Mouse (Mus musculus): ENCODE data around the gene Ccl1. TPM values are rescaled to one million over a fixed set of nuclear protein-coding genes. Genes with fewer than 3 reads are reported as not detected.
A peak's percentile ranks its signal among the peaks of the same experiment; 100 is the strongest.

The Ccl1 gene
- total and polyA plus RNA-seq, 2 experiments from 2014 or later = 1.3 TPM; not detected in 1

DNA sequence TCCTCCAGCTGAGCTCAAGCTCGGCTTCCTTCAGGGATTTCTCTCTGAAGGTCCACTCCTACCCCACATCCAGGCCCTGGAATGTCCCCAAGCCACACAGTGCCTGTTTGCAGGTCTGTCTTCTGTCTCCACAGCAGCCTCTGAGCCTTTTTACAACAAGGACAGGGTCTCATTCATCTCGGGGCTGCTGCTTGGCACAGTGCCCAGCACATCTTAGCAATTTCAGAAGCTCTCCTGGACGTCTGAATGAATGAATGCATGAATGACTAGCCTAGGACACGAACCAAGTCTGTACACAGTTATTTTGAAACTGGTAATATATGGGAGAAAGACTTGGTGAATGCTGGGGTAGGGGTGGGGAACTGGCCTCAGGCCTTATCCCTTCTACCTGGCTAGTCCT lies 52.1 kb downstream of the Ccl1 start:
- no peak for ATAC-seq (ENCODE audit: low FRiP score)
- Histone ChIP-seq H3K36me3 (ENCODE audit: insufficient read depth, low read length) (no peaks in the 10 kb centered on the region), H3K27me3 (ENCODE audit: insufficient read depth, low read length) (no peaks in the 10 kb centered on the region), H3K27ac (ENCODE audit: low read depth, low read length) (no peak overlapping the region), H3K4me1 (ENCODE audit: insufficient read depth, low read length) (no peaks in the 10 kb centered on the region), H3K9me3 (ENCODE audit: low read length) (no peaks in the 10 kb centered on the region), H3K4me2 (ENCODE audit: low read depth, low read length, poor library complexity, severe bottlenecking) (no peak overlapping the region), H3K4me3 (ENCODE audit: low read depth, low read length) (no peak overlapping the region), H3K9ac (replicated peaks; ENCODE audit: low read length, poor library complexity, severe bottlenecking) (no peak overlapping the region)
- no peak for TF ChIP-seq CTCF (IDR thresholded peaks at IDR 0.05)
- 32% methylated on average over 4 of the region's 4 CpGs for WGBS
- DNase-seq (ENCODE audit: low spot score) = peak; percentile 35

DNA sequence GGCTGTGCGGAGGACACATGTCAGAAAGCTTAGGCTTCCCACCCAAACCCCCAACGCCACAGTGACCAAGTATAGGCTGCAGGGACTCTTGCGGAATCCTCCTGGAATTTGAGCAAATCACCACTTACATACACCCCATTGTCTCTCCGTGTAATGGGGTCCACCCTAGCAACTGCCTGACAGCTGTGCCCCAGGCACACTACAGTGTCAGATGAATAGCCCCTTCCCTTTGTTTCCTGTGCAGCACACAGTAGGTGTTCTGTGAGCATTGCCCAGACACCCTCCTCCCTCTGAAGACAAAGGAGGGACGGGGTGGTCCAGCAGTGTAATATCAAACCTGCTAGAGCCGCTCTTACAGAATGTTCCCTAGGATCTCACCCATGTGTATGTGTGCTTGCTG lies 54.2 kb downstream of the Ccl1 start:
- H3K4me1 ChIP-seq (ENCODE audit: insufficient read depth, low read length) = no peaks in the 10 kb centered on the region
- H3K36me3 ChIP-seq (ENCODE audit: insufficient read depth, low read length) = no peaks in the 10 kb centered on the region
- ATAC-seq (ENCODE audit: low FRiP score) = no peak
- no peak overlapping the region for H3K4me3 ChIP-seq (ENCODE audit: low read depth, low read length)
- no peak overlapping the region for H3K4me2 ChIP-seq (ENCODE audit: low read depth, low read length, poor library complexity, severe bottlenecking)
- no peak overlapping the region for H3K9ac ChIP-seq (replicated peaks; ENCODE audit: low read length, poor library complexity, severe bottlenecking)
- H3K9me3 ChIP-seq (ENCODE audit: low read length) = no peaks in the 10 kb centered on the region
- DNase-seq (ENCODE audit: low spot score) = no peak
- no peak for TF ChIP-seq CTCF (IDR thresholded peaks at IDR 0.05)
- H3K27ac ChIP-seq (ENCODE audit: low read depth, low read length) = no peak overlapping the region
- H3K27me3 ChIP-seq (ENCODE audit: insufficient read depth, low read length) = no peaks in the 10 kb centered on the region
- 49% methylated on average over 6 of the region's 6 CpGs for WGBS

DNA sequence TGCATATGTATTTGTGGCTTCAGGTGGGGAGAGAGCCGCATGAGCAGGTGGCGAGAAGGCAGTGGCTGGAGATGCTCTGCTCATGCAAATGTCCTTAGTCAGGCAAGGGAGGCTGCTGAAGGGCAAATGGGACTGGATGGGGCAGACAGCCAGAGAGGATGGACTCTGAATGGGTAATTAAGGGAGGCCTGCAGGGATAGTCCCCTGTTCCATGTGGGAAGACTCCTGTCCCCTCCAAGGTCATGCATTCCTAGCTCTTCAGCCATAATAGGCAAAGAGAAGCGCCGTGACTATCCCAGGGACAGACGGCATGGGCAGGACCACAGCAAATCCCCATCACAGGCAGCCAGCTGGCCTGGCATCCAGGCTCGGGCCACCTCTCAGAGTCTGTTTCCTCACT lies 55.5 kb downstream of the Ccl1 start:
- DNase-seq (ENCODE audit: low spot score) = peak; percentile 61
- TF ChIP-seq CTCF (IDR thresholded peaks at IDR 0.05) = no peak
- no peak for ATAC-seq (ENCODE audit: low FRiP score)
- H3K9me3 ChIP-seq (ENCODE audit: low read length) = no peaks in the 10 kb centered on the region
- H3K27me3 ChIP-seq (ENCODE audit: insufficient read depth, low read length) = no peaks in the 10 kb centered on the region
- no peak overlapping the region for H3K4me3 ChIP-seq (ENCODE audit: low read depth, low read length)
- no peak overlapping the region for H3K27ac ChIP-seq (ENCODE audit: low read depth, low read length)
- WGBS = 64% methylated on average over 6 of the region's 6 CpGs
- no peaks in the 10 kb centered on the region for H3K4me1 ChIP-seq (ENCODE audit: insufficient read depth, low read length)
- no peak overlapping the region for H3K9ac ChIP-seq (replicated peaks; ENCODE audit: low read length, poor library complexity, severe bottlenecking)
- no peaks in the 10 kb centered on the region for H3K36me3 ChIP-seq (ENCODE audit: insufficient read depth, low read length)
- no peak overlapping the region for H3K4me2 ChIP-seq (ENCODE audit: low read depth, low read length, poor library complexity, severe bottlenecking)

DNA sequence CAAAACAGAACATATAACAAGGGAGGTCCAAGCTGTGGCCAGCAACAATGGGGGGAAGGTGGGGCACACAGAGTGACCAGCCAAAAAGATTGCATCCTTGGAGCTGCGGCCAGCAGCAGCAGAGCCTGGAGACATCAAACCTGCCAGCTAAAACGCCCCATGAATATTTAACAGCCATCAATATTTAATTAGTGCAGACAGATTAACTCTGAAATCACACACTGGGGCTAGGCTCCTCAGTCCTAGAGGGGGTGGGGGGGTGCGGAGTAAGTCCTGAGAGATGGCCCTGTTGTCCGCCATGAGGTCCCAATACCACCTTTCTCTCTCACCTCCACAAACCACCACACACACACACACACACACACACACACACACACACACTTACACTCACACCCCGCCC lies 68.1 kb downstream of the Ccl1 start:
- no peaks in the 10 kb centered on the region for H3K36me3 ChIP-seq (ENCODE audit: insufficient read depth, low read length)
- H3K27ac ChIP-seq (ENCODE audit: low read depth, low read length) = no peak overlapping the region
- no peaks in the 10 kb centered on the region for H3K27me3 ChIP-seq (ENCODE audit: insufficient read depth, low read length)
- H3K4me1 ChIP-seq (ENCODE audit: insufficient read depth, low read length) = 0 out of 2 replicates have a peak, but pooled peaks cover 4% of the 10 kb centered on the region
- TF ChIP-seq CTCF (IDR thresholded peaks at IDR 0.05) = no peak
- no peak overlapping the region for H3K4me2 ChIP-seq (ENCODE audit: low read depth, low read length, poor library complexity, severe bottlenecking)
- ATAC-seq (ENCODE audit: low FRiP score) (no peak), DNase-seq (ENCODE audit: low spot score) (peak; percentile 30)
- no peak overlapping the region for H3K9ac ChIP-seq (replicated peaks; ENCODE audit: low read length, poor library complexity, severe bottlenecking)
- WGBS = 31% methylated on average over 5 of the region's 5 CpGs
- no peaks in the 10 kb centered on the region for H3K9me3 ChIP-seq (ENCODE audit: low read length)
- no peak overlapping the region for H3K4me3 ChIP-seq (ENCODE audit: low read depth, low read length)

DNA sequence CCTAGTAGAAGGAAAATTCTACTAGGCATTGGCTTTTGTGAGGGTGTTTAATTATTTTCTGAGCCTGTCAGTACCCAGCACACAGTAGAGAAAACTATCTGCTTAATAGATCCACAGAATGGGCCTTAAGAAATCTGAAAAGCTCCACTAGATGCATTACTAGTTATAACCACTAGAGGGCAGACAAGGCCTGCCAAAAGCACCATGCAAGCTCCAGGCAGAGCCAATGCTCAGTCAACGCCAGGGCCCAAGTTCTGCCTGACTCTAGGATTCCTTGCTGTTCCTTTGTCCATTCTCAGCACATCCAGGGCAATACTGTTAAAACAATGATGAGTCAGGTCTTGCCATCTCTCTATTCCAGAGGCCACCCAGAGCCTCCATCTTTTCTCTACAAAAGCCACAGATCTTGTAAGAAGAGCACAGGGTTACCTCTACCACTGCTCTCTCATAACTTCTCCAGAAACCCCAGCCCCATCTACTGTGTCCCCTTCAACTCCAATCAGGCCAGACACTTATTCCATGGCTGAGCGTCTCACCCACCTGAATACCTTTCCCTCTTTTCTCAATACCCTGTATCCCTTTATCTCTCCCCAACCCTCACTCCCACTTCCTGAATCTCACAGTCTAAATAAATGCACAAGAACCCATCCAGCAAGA lies 69.8 kb downstream of the Ccl1 start:
- Histone ChIP-seq H3K9me3 (ENCODE audit: low read length) (no peaks in the 10 kb centered on the region), H3K4me3 (ENCODE audit: low read depth, low read length) (no peak overlapping the region), H3K27me3 (ENCODE audit: insufficient read depth, low read length) (no peaks in the 10 kb centered on the region), H3K4me2 (ENCODE audit: low read depth, low read length, poor library complexity, severe bottlenecking) (no peak overlapping the region), H3K9ac (replicated peaks; ENCODE audit: low read length, poor library complexity, severe bottlenecking) (no peak overlapping the region), H3K36me3 (ENCODE audit: insufficient read depth, low read length) (no peaks in the 10 kb centered on the region), H3K27ac (ENCODE audit: low read depth, low read length) (no peak overlapping the region), H3K4me1 (ENCODE audit: insufficient read depth, low read length) (0 out of 2 replicates have a peak, but pooled peaks cover 4% of the 10 kb centered on the region)
- TF ChIP-seq CTCF (IDR thresholded peaks at IDR 0.05) = peak; percentile 96
- WGBS = 30% methylated on average over 2 of the region's 2 CpGs
- ATAC-seq (ENCODE audit: low FRiP score) = peak; percentile 66; the same call in 1 of the 2 replicates
- peak; percentile 90 for DNase-seq (ENCODE audit: low spot score)

DNA sequence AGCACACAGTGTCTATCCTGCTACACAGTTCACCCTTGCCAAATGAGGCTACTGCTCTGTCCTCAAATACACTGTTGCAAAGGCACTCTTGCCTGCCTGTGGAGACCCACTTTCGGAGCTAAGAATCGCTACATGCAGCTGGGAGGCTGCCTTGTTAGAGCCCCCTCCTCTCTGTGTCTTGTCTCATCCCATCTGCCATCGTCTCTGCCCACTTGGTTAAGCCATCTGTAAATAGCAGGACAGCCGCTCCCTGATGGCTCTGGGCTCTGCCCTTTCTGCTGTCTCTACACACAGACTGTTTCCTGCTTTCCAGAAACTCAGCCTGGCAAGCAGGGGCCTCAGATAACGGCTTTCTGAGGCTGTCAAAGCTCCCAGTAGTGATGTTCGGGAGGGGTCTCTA lies 71.5 kb downstream of the Ccl1 start:
- H3K4me2 ChIP-seq (ENCODE audit: low read depth, low read length, poor library complexity, severe bottlenecking) = no peak overlapping the region
- H3K36me3 ChIP-seq (ENCODE audit: insufficient read depth, low read length) = no peaks in the 10 kb centered on the region
- 0 out of 2 replicates have a peak, but pooled peaks cover 4% of the 10 kb centered on the region for H3K4me1 ChIP-seq (ENCODE audit: insufficient read depth, low read length)
- 65% methylated on average over 6 of the region's 6 CpGs for WGBS
- no peaks in the 10 kb centered on the region for H3K9me3 ChIP-seq (ENCODE audit: low read length)
- DNase-seq (ENCODE audit: low spot score) (peak; percentile 71), ATAC-seq (ENCODE audit: low FRiP score) (no peak)
- no peak overlapping the region for H3K9ac ChIP-seq (replicated peaks; ENCODE audit: low read length, poor library complexity, severe bottlenecking)
- H3K27me3 ChIP-seq (ENCODE audit: insufficient read depth, low read length) = no peaks in the 10 kb centered on the region
- H3K4me3 ChIP-seq (ENCODE audit: low read depth, low read length) = no peak overlapping the region
- no peak for TF ChIP-seq CTCF (IDR thresholded peaks at IDR 0.05)
- H3K27ac ChIP-seq (ENCODE audit: low read depth, low read length) = no peak overlapping the region
